Mouse (Mus musculus) intestine, embryonic 15.5 days (tissue): ENCODE data around the gene Snx4. TPM values are rescaled to one million over a fixed set of nuclear protein-coding genes. Genes with fewer than 3 reads are reported as not detected.
A peak's percentile ranks its signal among the peaks of the same experiment; 100 is the strongest.

Source experiments
- ATAC-seq: fragments of 200-750 bp; cut with Nextera tagmentation; 2 replicates; pipeline ENCODE4 v1.8.0; 2017; ENCODE audit warnings: moderate TSS enrichment, moderate library complexity
- H3K27ac ChIP-seq: fragments of 300-500 bp; sonication (generic); 2 replicates; pipeline ENCODE4 v1.5.1; 2015; ENCODE audit warnings: mild to moderate bottlenecking, inconsistent platforms
- H3K27me3 ChIP-seq: fragments of 300-500 bp; sonication (generic); replicated peaks from 2 replicates; pipeline ENCODE4 v1.6.1; 2015; ENCODE audit warnings: inconsistent platforms
- H3K36me3 ChIP-seq: fragments of 300-500 bp; sonication (generic); 2 replicates; pipeline ENCODE4 v1.6.1; 2015; ENCODE audit warnings: inconsistent platforms
- H3K4me1 ChIP-seq: fragments of 300-500 bp; sonication (generic); replicated peaks from 2 replicates; pipeline ENCODE4 v1.6.1; 2015; ENCODE audit warnings: inconsistent platforms
- H3K4me2 ChIP-seq: fragments of 300-500 bp; sonication (generic); replicated peaks from 2 replicates; pipeline ENCODE4 v1.6.1; 2015; ENCODE audit warnings: mild to moderate bottlenecking, inconsistent platforms
- H3K4me3 ChIP-seq: fragments of 300-500 bp; sonication (generic); replicated peaks from 2 replicates; pipeline ENCODE4 v1.5.1; 2015; ENCODE audit warnings: inconsistent platforms
- H3K9ac ChIP-seq: fragments of 300-500 bp; sonication (generic); 2 replicates; pipeline ENCODE4 v1.6.1; 2015; ENCODE audit warnings: inconsistent platforms
- H3K9me3 ChIP-seq: fragments of 300-500 bp; sonication (generic); 2 replicates; pipeline ENCODE4 v1.6.1; 2016; ENCODE audit warnings: inconsistent platforms
- WGBS: fragments of 180-500 bp; shearing (Covaris S2); methylation state at CpG from one replicate; pipeline ENCODE4 v1.1.7; 2015; 5-methylcytosine and 5-hydroxymethylcytosine counted together
- polyA plus RNA-seq: library from polyadenylated mRNA; unstranded; fragments of >200 nt; fragmentation: Nextera tagmentation; extraction: Ambion mirVana; gene quantifications from 2 replicates; pipeline ENCODE4 v1.2.1, GENCODE M21; 2015

Snx4 gene
- polyA plus RNA-seq, 1 experiment from 2014 or later = 82.5 TPM

DNA sequence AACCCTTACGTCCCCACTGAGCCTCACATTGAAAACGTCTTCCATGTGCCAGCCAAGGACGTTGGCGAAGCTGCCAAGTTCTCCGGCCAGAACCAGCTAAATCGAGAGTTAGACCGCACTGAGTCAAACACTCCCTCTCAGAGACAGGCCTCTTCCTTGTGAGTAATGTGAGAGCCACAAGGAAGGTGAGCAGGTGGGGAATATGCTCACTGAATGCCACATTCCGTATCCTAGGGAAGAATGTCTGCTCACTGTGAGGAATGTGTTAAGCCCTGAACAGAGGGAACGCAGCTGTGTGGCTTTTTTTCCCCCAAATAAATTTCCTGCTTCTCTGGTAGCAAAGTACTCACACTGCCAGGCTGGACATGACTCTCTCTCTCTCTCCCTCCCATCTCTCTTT, 75.3 kb downstream of the Snx4 start:
- no peak overlapping the region for H3K27ac ChIP-seq
- H3K4me2 ChIP-seq = no peak overlapping the region
- 0 out of 2 replicates have a peak, but pooled peaks cover 2% of the 10 kb centered on the region for H3K4me1 ChIP-seq
- WGBS = 54% methylated on average over 9 of the region's 9 CpGs
- no peaks in the 10 kb centered on the region for H3K36me3 ChIP-seq
- peak; percentile 57; the same call in 1 of the 2 replicates for ATAC-seq
- H3K9ac ChIP-seq = no peak overlapping the region
- no peak overlapping the region for H3K4me3 ChIP-seq
- H3K27me3 ChIP-seq = no peaks in the 10 kb centered on the region
- no peaks in the 10 kb centered on the region for H3K9me3 ChIP-seq

DNA sequence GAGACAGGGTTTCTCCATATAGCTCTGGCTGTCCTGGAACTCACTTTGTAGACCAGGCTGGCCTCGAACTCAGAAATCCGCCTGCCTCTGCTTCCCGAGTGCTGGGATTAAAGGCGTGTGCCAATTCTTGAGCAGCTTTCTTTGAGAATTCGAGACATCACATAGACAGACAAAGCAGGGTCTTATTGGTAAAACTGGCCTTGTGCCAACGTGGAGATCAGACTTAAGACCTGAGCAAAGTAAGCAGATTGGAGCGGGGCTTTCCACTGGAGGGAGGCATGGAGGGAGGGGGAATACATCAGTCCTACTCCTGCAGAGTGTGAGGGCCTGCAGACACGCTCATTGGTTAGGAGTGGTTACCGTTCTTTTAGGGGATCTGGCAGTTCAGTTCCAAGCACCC, 75.9 kb downstream of the Snx4 start:
- H3K27me3 ChIP-seq = no peaks in the 10 kb centered on the region
- no peak overlapping the region for H3K4me3 ChIP-seq
- H3K9me3 ChIP-seq = no peaks in the 10 kb centered on the region
- H3K27ac ChIP-seq = no peak overlapping the region
- ATAC-seq = no peak
- WGBS = 80% methylated on average over 9 of the region's 9 CpGs
- 0 out of 2 replicates have a peak, but pooled peaks cover 2% of the 10 kb centered on the region for H3K4me1 ChIP-seq
- no peaks in the 10 kb centered on the region for H3K36me3 ChIP-seq
- no peak overlapping the region for H3K4me2 ChIP-seq
- H3K9ac ChIP-seq = no peak overlapping the region

DNA sequence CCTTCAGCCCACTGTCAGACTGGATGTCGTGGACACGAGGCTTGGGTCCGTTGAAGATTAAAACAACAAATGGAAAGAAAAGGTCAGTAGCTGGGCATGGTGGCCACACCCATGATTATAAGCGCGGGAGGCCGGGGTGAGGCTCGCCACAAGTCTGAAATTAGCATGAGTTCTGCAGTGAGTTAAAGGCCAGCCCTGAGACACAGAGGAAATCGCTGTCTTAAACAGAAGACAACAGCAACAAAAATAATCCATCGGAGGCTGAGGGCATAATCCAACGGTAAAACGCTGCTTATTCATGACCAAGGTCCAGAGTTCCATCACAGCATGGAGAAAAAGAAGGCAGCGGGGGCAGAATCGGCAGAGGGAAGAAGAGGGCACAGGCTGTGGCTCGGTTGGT, 81.8 kb downstream of the Snx4 start:
- H3K4me2 ChIP-seq = no peak overlapping the region
- no peaks in the 10 kb centered on the region for H3K9me3 ChIP-seq
- no peaks in the 10 kb centered on the region for H3K27me3 ChIP-seq
- H3K9ac ChIP-seq = no peak overlapping the region
- no peak overlapping the region for H3K4me3 ChIP-seq
- H3K36me3 ChIP-seq = no peaks in the 10 kb centered on the region
- no peak overlapping the region for H3K27ac ChIP-seq
- 69% methylated on average over 14 of the region's 14 CpGs for WGBS
- ATAC-seq = no peak
- peaks cover 4% of the 10 kb centered on the region; the same call in 1 of the 2 replicates for H3K4me1 ChIP-seq

DNA sequence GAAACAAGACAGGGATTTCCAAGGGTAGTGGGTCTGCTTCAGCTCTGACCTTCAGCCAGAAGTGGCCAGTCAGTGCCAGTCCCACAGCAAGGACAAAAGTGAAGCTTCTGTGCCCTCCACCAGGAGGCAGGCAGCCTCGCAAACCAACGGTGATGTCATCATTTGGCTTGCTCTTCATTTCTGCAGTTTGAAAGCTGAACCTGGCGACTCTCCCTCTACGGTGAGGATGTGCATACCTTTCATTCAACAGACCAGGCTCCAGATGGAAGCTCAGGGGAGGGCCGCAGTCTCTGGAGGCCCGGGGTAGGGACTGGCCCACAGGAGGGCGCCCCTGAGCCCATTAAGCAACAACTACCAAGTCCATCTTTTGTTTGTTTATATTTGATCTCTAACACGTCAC, 85.9 kb downstream of the Snx4 start:
- Histone ChIP-seq H3K4me3 (no peak overlapping the region), H3K9me3 (no peaks in the 10 kb centered on the region), H3K4me2 (peak overlapping the region; percentile 40), H3K36me3 (no peaks in the 10 kb centered on the region), H3K27me3 (no peaks in the 10 kb centered on the region), H3K27ac (no peak overlapping the region), H3K4me1 (peaks cover 4% of the 10 kb centered on the region; the same call in 1 of the 2 replicates), H3K9ac (no peak overlapping the region)
- 10% methylated on average over 8 of the region's 8 CpGs for WGBS
- peak; percentile 77 for ATAC-seq

DNA sequence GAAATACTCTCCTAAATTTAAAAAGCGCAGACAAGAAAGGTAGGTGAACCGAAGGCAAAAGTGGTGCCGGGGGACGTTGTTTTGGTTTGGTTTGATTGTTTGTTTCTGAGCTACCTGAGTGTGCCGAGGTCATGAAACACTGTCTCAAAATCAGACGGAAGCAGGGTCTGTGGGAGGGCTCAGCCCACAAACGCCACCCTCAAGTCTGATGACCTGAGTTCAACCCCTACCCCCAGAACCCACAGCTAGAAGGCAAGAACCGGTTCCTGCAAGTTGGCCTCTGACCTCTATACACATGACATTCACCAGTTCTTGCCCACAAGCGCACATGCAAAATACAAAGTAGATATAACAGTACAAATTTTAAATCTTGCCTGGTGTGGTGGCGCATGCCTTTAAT, 86.4 kb downstream of the Snx4 start:
- peaks cover 4% of the 10 kb centered on the region; the same call in 1 of the 2 replicates for H3K4me1 ChIP-seq
- no peaks in the 10 kb centered on the region for H3K27me3 ChIP-seq
- H3K27ac ChIP-seq = no peak overlapping the region
- H3K4me2 ChIP-seq = peak overlapping the region; percentile 40
- no peak overlapping the region for H3K4me3 ChIP-seq
- H3K36me3 ChIP-seq = no peaks in the 10 kb centered on the region
- ATAC-seq = peak; percentile 34; the same call in 1 of the 2 replicates
- H3K9me3 ChIP-seq = no peaks in the 10 kb centered on the region
- 65% methylated on average over 10 of the region's 10 CpGs for WGBS
- no peak overlapping the region for H3K9ac ChIP-seq

DNA sequence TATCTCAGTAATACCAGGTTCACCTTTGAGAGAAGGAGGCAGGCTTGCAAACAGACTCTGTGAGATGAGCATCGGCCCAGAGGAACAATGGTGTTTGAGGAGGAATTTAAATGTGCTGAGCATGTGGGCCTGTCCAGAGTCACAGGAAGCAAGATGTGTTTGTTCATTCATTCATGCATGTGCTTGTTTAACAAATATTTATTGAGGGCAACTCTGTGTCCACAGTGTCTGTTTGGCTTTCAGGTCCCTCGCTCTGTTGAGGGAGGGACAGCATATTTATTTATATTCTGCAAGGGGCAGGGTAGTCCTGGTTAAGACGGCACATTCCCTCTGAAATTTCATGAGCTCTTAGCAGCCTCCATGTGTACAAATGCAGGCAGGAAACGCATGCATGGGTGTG, 87.2 kb downstream of the Snx4 start:
- Histone ChIP-seq H3K36me3 (no peaks in the 10 kb centered on the region), H3K4me3 (no peak overlapping the region), H3K27me3 (no peaks in the 10 kb centered on the region), H3K4me1 (peaks cover 4% of the 10 kb centered on the region; the same call in 1 of the 2 replicates), H3K4me2 (no peak overlapping the region), H3K9me3 (no peaks in the 10 kb centered on the region), H3K9ac (no peak overlapping the region), H3K27ac (no peak overlapping the region)
- WGBS = 34% methylated on average over 4 of the region's 4 CpGs
- no peak for ATAC-seq

DNA sequence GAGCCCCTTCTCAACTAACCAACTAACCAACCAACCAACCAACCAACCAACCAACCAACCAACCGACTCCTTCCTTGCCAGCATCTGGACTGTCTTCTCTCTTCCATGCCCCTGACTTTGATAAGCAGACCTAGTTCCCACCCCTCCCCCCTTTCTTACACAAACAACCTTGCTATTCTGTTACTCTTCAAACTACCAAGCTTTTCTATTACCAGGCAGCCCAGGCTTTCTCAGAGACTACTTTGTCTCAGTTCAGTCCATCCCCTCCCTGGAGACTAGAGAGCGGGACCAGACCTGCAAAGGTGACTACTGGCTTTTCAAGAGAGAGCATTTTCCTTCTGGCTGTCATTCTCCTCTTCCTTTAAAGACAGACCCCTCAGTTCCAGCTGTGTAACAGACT, 88.2 kb downstream of the Snx4 start:
- no peaks in the 10 kb centered on the region for H3K27me3 ChIP-seq
- H3K36me3 ChIP-seq = no peaks in the 10 kb centered on the region
- H3K9me3 ChIP-seq = no peaks in the 10 kb centered on the region
- H3K27ac ChIP-seq = no peak overlapping the region
- no peak overlapping the region for H3K4me3 ChIP-seq
- peaks cover 8% of the 10 kb centered on the region; the same call in 1 of the 2 replicates for H3K4me1 ChIP-seq
- no peak overlapping the region for H3K4me2 ChIP-seq
- no peak overlapping the region for H3K9ac ChIP-seq
- 65% methylated on average over 2 of the region's 2 CpGs for WGBS
- ATAC-seq = no peak

DNA sequence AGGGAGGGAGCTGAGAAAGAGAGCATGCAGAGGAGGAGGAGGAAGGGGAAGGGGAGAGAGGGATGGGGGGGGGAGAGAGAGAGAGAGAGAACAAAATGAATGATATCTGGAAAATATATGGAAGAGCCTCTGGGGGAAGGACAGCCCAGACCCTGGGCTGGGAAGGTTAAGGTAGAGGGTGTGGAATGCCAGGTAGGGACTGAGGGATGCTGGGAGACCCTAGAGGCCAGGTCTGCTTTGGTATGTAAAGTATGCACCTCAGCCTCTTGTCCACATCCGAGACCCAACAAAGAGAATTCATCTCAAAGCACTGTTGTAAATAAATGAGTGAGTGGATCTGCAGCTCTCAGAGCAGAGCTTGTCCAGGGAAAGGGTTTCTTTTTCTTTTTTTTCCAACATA, 91.1 kb downstream of the Snx4 start:
- H3K9ac ChIP-seq = no peak overlapping the region
- H3K4me2 ChIP-seq = no peak overlapping the region
- 48% methylated on average over 1 of the region's 1 CpGs for WGBS
- H3K27ac ChIP-seq = no peak overlapping the region
- ATAC-seq = no peak
- H3K4me3 ChIP-seq = no peak overlapping the region
- no peaks in the 10 kb centered on the region for H3K36me3 ChIP-seq
- H3K9me3 ChIP-seq = no peaks in the 10 kb centered on the region
- H3K27me3 ChIP-seq = no peaks in the 10 kb centered on the region
- peaks cover 9% of the 10 kb centered on the region; the same call in 1 of the 2 replicates for H3K4me1 ChIP-seq

DNA sequence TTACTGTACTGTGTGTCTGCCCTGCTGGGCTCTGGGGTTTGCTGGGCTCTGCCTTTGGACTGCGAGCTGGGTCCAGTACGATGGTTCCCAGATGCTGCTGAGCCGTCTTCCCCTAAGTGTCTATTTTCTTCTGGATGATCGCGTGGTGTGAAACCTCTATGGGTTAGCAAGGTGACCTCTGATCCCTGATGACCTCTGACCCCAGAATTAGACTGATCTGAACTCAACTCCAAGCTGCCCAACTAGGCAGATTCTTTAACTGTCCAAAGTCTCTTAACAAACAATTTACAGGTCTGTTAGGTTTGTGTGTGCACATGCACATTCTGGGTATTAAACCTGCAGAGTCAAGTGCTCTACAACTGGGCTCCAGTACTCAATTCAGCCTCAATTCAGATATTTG, 91.9 kb downstream of the Snx4 start:
- no peak for ATAC-seq
- H3K9me3 ChIP-seq = no peaks in the 10 kb centered on the region
- H3K4me3 ChIP-seq = no peak overlapping the region
- no peak overlapping the region for H3K4me2 ChIP-seq
- no peaks in the 10 kb centered on the region for H3K36me3 ChIP-seq
- 0 out of 2 replicates have a peak, but pooled peaks cover 9% of the 10 kb centered on the region for H3K4me1 ChIP-seq
- no peak overlapping the region for H3K9ac ChIP-seq
- WGBS = 54% methylated on average over 5 of the region's 5 CpGs
- no peaks in the 10 kb centered on the region for H3K27me3 ChIP-seq
- no peak overlapping the region for H3K27ac ChIP-seq

DNA sequence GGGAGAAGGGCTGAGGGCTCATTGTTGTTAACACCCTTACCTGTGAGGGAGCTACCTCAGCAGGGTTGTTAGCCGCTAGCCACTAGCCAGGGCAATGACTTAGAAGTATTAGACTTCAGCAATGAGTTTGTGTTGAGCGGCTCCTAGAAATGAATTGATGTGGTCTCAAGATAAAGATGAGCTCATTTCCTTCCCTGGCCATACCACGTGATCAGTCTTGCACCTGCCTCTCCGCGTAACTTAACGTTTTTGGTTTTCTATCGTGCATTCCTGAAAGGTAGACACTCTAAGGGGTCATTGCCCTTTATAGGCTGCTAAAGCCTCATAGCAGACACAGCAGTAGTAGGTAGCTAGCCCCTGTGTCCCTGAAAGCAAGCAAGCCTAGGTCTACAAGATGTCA, 92.4 kb downstream of the Snx4 start:
- 81% methylated on average over 7 of the region's 7 CpGs for WGBS
- no peaks in the 10 kb centered on the region for H3K36me3 ChIP-seq
- 0 out of 2 replicates have a peak, but pooled peaks cover 9% of the 10 kb centered on the region for H3K4me1 ChIP-seq
- H3K9ac ChIP-seq = no peak overlapping the region
- no peak overlapping the region for H3K27ac ChIP-seq
- no peak overlapping the region for H3K4me3 ChIP-seq
- H3K4me2 ChIP-seq = no peak overlapping the region
- H3K27me3 ChIP-seq = no peaks in the 10 kb centered on the region
- H3K9me3 ChIP-seq = no peaks in the 10 kb centered on the region
- no peak for ATAC-seq

DNA sequence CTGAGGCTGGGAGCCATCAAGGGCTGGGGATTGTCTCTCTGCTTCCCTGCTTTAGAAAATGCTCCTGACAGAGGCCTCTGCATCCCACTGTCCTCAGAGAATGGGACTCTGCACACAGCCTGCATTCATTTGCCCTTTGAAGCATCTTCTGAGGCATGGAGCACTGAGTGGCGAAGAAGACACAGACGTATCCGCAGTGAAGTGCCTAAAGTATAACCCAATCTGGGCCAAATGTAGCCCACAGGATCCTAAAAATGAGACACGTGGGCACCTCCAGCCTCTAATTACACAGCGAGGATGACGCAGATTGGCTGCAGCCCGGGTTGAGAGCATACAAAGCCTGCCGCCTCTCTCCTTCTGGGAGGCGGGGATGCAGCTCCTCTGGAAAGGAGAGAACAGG, 93.1 kb downstream of the Snx4 start:
- peak overlapping the region; percentile 26; the same call in 1 of the 2 replicates for H3K4me2 ChIP-seq
- H3K4me1 ChIP-seq = 0 out of 2 replicates have a peak, but pooled peaks cover 9% of the 10 kb centered on the region
- H3K27me3 ChIP-seq = no peaks in the 10 kb centered on the region
- WGBS = 54% methylated on average over 9 of the region's 9 CpGs
- H3K9me3 ChIP-seq = no peaks in the 10 kb centered on the region
- ATAC-seq = no peak
- peak overlapping the region; percentile 1; the same call in 1 of the 2 replicates for H3K27ac ChIP-seq
- H3K4me3 ChIP-seq = no peak overlapping the region
- no peak overlapping the region for H3K9ac ChIP-seq
- H3K36me3 ChIP-seq = no peaks in the 10 kb centered on the region

DNA sequence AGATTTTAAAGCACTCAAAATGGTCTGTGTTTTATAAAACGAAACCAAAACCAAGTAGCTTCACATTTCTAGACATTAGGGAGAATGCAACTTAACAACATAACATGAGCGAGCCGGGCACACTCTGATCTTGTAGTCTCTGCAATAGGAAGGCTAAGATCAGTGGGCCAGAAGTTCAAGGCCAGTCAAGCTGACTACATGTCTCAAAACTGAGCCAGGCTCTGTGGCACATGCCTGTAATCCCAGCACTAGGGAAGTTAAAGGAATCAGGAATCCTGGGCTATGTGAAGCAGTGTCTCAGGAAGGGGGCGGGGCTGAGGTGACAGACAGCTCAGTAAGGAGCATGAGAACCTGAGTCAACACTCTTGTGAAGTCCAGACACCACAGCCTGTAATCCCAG, 93.6 kb downstream of the Snx4 start:
- no peak overlapping the region for H3K27ac ChIP-seq
- ATAC-seq = no peak
- no peaks in the 10 kb centered on the region for H3K27me3 ChIP-seq
- no peaks in the 10 kb centered on the region for H3K9me3 ChIP-seq
- no peak overlapping the region for H3K9ac ChIP-seq
- 72% methylated on average over 4 of the region's 4 CpGs for WGBS
- no peaks in the 10 kb centered on the region for H3K36me3 ChIP-seq
- peak overlapping the region; percentile 26; the same call in 1 of the 2 replicates for H3K4me2 ChIP-seq
- H3K4me3 ChIP-seq = no peak overlapping the region
- 0 out of 2 replicates have a peak, but pooled peaks cover 9% of the 10 kb centered on the region for H3K4me1 ChIP-seq

DNA sequence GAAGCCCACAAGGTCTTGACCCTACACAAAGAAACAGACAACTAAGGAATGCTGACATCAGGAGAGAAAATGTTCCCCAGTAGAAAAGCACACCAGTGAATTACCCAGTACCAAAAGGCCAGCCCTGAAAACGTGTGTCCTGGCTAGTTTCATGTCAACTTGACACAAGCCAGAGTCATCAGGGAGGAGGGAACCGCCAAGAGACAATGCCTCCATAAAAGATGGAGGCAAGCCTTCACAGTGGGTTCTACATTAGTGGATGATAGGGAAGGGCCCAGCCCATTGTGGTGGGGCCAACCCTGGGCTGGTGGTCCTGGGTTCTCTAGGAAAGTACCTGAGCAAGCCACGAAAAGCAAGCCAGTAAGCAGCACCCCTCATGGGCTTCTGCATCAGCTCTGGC, 95.1 kb downstream of the Snx4 start:
- H3K4me3 ChIP-seq = no peak overlapping the region
- no peaks in the 10 kb centered on the region for H3K9me3 ChIP-seq
- no peak overlapping the region for H3K4me2 ChIP-seq
- WGBS = 28% methylated on average over 3 of the region's 3 CpGs
- H3K4me1 ChIP-seq = 0 out of 2 replicates have a peak, but pooled peaks cover 9% of the 10 kb centered on the region
- no peak for ATAC-seq
- no peaks in the 10 kb centered on the region for H3K36me3 ChIP-seq
- no peak overlapping the region for H3K9ac ChIP-seq
- H3K27me3 ChIP-seq = no peaks in the 10 kb centered on the region
- 0 out of 2 replicates have a peak overlapping the region, but pooled peaks have one; percentile 3 for H3K27ac ChIP-seq
